Mouse (Mus musculus) splenic B cell, adult 2 months (primary cell): ENCODE results near the gene Hmg20b.
A peak's percentile ranks its signal among the peaks of the same experiment; 100 is the strongest.

Experiments
- DNase-seq: peaks from one replicate; pipeline ENCODE4 v3.0.0-alpha.2; 2011; ENCODE audit warnings: low read depth, low spot score
- H3K27me3 ChIP-seq: 2 replicates; pipeline ENCODE4 v1.6.1; 2012; ENCODE audit warnings: mild to moderate bottlenecking, low read length, moderate library complexity, mixed read lengths; ENCODE audit not compliant: control insufficient read depth, poor library complexity, insufficient read depth, severe bottlenecking
- H3K36me3 ChIP-seq: 2 replicates; pipeline ENCODE4 v1.6.1; 2012; ENCODE audit warnings: mild to moderate bottlenecking, low read length, moderate library complexity, mixed read lengths; ENCODE audit not compliant: control insufficient read depth, poor library complexity, insufficient read depth, severe bottlenecking

The Hmg20b gene

GRCm38 (mm10) chr10:81351678-81352291 is 1.5 kb upstream of the Hmg20b start:
- H3K36me3 ChIP-seq = no peaks in the 10 kb centered on the region; the same call in 1 of the 2 replicates
- no peaks in the 10 kb centered on the region for H3K27me3 ChIP-seq
- peak; percentile 59 for DNase-seq

DNA sequence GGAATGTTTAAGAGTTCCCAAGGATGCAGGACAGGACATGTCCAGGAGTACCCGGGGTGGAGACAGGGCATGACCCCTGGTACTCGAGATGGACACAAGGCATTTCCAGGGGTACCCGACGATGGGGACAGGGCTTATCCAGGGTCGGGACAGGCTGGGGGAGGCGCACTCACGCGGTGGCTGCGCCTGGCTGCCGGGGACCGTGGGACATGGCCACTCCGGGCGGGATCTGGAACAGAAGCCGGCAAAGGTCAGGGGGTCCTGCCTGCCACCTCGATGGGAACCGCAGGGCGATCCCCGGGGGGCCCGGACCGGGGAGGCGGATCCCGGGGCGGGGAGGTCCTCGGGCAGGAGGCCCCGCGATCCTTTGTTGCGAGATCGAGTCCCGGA is 324 bp downstream of the Hmg20b start:
- no peak for DNase-seq
- Histone ChIP-seq H3K27me3 (no peaks in the 10 kb centered on the region), H3K36me3 (no peaks in the 10 kb centered on the region; the same call in 1 of the 2 replicates)

- peak; percentile 38 for DNase-seq
These were observed 1.1 kb downstream of the Hmg20b start for GRCm38 (mm10) chr10:81349146-81349545.

DNA sequence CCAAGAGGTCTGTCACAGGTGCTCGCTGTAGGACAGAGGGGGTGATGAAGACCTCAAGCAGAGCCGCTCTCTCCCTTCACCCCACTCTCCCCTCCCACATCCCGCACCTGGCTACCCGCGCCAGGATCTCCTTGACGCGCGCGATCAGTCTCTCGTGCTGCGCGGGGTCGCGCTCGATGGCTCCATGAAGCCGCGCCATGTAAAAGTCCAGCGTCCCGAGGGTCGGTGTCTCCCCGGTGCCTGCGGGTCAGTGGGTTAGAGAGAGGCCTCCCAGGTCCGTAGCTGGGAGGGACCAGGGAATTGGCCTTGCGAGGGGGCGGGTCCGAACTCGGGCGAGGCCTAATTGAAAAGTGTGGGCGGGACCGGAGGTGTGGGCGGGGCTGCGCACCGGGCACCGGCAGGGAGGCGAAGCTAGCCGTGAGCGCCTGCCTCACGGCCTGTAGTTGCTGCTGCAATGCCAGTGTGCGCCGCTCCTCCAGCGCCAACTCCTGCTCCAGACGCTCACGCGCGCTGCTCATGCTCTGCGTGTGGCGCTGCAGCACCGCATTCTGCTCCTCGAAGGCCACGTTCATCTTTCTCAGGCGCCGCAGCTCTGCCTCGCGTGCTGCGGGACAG is 3.7 kb downstream of the Hmg20b start:
- DNase-seq = peak; percentile 80
- no peaks in the 10 kb centered on the region for H3K27me3 ChIP-seq
- no peaks in the 10 kb centered on the region; the same call in 1 of the 2 replicates for H3K36me3 ChIP-seq

More at GRCm38 (mm10) chr10:81349146-81349545, 1.1 kb downstream of the Hmg20b start:
- no peaks in the 10 kb centered on the region; the same call in 1 of the 2 replicates for H3K36me3 ChIP-seq
- H3K27me3 ChIP-seq = no peaks in the 10 kb centered on the region

DNA sequence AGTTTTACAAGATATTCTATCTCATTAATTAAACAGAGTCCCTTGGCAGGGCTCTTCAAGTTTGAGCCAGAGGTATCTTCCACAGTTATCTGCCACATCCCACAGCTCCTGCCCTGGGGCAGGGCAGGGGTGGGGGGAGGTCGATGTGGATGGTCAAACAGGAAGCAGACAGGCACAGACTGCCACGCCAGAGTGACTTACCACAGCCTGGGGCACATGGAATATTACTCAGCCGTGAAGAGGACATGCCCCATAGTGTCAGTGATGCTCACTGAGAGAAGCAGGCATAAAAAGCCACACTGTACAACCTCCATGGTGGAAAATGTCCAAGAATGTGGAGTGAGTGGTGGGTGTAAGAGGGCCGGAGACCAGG is 5.1 kb downstream of the Hmg20b start:
- no peaks in the 10 kb centered on the region for H3K27me3 ChIP-seq
- DNase-seq = peak; percentile 54
- no peaks in the 10 kb centered on the region; the same call in 1 of the 2 replicates for H3K36me3 ChIP-seq

DNA sequence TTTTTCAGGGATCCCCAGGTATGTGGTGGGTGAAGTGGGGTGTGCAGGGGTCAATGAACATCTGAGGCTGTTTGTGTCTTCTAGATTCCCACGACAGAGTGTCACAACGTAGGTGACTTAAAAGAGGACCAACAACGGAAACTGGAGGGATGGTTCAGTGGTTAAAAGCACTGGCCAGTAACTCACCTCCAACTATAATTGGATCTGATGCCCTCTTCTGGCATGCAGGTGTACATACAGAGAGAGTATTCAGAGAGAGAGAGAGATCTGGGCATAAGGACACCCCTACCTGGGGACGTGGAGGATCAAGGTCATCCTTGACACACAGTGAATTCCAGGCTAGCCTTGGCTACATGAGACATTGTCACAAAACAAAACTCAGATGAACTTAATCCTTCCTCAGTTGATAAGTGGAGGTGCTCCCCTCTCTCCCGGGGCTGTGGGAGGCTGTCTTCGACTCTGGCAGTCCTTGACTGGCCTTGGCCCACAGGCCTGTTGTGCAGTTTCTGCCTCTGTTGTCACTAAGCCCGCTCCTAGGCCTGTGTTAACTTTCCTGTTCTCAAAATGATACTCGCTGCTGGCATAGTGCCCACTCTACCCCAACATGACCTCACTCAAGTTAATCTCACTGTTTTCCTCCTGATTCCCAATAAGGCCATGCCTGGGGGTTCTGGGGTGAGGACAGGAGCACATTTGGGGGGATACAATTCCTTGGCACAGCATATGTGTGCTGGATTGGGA is 5.7 kb downstream of the Hmg20b start:
- Histone ChIP-seq H3K36me3 (no peaks in the 10 kb centered on the region; the same call in 1 of the 2 replicates), H3K27me3 (no peaks in the 10 kb centered on the region)
- DNase-seq = peak; percentile 79

DNA sequence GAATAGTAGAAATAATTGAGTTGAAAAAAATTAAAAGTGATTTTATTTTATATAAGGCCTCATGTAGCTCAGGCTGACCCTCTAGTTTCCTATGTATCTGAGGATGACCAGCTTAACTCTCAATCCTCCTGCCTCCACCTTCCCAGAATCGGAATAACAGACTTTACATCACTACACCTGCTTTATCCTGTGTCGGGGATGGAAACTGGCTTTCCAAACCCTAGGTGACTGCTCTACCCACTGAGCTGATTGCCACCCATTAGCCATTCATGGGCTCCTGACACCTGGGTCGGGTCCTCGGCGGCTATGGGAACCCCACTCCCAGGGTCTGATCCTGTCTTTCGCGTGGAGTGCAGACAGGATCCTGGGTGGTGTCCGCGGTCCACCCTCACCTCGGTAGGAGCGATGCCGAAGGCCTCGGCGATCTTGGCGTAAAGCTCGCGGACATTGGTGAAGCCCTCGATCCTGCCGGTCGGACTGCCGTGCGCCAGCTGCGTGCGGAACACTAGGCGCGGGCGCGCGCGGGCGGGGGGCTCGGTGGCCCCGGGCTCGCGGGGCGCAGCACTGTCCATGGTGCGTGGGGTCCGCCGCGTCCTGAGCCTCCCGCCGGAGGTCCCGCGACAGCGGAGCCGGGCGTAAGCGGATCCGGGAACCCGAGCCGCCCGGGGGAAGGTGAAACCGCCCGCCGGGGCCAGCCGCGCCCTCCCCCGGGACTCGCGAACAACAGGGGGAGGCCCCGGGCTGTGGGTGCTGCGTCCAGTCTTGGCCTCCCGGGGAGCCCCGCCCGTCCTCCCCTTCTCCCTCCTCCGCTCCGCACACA is 7.4 kb downstream of the Hmg20b start, which contains the start of gene Gipc3:
Gene Gipc3, minus strand, starts transcription at position 581 of the 820 bp plus-strand sequence.
- H3K36me3 ChIP-seq = no peaks in the 10 kb centered on the region; the same call in 1 of the 2 replicates
- no peaks in the 10 kb centered on the region for H3K27me3 ChIP-seq
- peak; percentile 50 for DNase-seq

DNA sequence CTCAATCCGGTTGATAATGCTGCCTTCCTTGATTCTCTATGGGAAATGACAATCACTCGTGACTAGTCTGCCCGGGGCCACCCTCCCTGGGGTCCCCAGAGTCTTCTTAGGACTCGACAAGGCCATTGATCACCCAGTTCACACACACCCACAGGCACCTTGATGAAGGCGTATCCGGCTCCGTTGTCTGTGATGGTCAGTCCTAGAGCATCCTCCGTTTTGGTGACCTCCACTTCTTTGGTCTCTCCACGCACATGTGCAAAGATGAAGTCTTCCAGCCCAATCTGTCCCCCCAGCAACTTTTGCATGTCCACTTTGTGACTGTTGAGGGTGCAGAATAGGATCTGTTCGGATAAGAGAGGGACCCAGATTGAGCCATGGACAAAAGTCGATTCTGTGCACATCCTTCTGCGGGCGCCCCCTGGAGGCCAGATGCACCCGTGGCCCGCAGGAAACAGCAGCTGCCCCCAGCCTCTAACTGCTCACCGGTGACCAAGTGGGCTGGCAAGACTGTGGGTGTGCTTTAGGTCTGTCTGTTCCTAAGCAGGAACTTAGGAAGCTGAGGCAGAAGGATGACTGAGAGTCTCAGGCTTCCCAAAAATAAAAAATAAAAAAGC is 8.8 kb downstream of the Hmg20b start:
- Histone ChIP-seq H3K36me3 (no peaks in the 10 kb centered on the region), H3K27me3 (no peaks in the 10 kb centered on the region)
- peak; percentile 78 for DNase-seq

DNA sequence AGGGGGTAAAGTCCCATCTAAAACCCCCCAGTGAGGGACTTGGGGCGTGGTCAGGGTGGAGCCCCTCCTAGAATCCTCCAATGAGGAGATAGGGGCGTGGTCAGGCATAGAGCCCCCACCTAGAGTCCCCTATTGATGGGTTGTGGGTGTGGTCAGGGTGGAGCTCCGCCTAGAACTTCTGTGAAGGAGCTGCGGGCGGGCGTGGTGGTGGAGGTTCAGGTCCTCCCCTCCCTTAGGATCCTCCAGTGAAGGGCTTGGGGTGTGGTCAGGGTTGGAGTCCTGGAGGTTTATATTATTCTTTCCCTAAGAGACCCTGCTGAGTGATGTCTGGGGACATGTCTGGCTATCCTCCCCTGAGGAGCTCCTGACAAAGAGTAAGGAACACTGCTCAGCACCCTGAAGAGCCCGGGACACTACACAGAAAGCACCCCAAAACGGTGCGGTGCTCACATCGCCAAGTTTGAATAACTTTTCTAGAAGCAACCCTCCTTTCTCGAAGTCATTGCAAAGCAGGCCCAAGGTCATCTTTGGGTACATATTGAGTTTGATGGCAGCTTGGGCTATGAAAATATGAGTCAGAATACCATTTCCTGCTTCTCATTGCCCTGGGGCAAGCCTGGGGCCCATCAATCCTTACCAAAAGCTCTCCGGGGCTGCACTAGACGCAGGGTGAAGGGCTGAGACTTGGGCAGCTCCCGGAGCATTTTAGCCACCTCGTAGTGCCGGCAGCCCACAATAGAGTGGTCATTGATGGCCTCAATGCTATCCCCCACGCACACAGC is 9.5 kb downstream of the Hmg20b start:
- no peaks in the 10 kb centered on the region for H3K36me3 ChIP-seq
- no peak for DNase-seq

DNA sequence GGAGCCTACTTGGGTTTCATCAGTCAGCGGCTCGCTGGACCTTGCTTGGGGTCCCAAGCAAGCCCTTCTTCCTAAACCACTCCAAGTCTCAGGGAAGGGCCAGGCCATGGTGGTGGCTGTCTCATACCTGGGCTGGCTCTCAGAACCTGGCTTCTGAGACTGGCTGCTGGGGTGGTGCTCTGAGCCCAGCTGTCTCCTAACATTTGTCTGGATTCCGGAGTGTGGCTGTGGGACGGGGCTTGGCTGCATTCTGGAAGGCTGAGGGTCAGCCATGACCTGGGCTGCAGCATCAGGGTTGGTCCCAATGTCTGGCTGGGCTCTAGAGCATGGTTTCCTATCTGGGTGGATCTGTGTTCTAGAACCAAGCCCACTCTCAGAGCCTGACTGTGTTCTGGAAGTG is 13.7 kb downstream of the Hmg20b start:
- H3K27me3 ChIP-seq = no peaks in the 10 kb centered on the region

More for the DNA sequence above, 9.5 kb downstream of the Hmg20b start:
- H3K27me3 ChIP-seq = no peaks in the 10 kb centered on the region

DNA sequence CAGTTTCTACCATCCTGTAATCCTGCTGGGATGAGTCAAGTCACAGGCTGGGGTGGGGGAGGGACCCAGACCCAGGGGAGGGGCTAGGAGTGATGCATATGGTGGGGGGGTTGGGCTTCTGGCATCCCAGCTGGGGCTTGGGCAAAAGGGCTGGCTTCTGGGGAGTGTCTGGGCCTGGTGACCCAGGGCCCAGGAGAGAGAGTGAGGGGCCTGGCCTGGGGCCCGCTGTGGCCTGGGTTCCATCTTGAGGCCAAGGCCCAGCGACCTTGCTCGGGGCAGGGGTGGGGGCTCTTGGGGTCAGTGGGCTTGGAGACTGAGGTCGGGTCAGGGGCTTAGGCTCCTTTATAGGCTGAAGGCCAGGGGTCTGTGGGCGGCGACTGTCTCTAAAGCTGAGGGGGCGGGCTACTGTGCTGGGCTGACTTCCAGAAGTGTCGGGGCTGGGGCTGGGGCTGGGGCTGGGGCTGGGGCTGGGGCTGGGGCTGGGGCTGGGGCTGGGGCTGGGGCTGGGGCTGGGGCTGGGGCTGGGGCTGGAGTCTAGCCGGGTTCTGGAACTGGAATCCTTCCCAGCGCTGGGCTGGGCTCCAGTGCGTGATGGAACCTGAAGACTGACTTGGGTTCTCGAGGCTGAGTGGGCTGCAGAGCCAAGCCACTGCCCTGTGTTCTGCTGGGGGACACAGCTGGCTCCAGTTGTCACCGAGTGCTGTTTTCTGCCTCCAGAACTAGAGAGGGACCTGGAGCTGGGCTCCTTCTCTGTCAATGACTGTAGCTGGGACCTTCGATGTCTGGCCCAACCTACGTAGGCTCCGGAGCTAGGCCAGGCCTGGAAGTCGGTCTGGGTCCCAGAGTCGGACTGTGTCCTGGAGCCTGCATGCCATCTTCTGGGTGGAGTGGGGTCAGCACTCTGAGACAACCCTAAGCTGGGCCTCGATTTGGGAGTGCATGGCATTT is 14.6 kb downstream of the Hmg20b start:
- DNase-seq = no peak
- H3K36me3 ChIP-seq = no peaks in the 10 kb centered on the region
- no peaks in the 10 kb centered on the region for H3K27me3 ChIP-seq

More for the DNA sequence above, 13.7 kb downstream of the Hmg20b start:
- DNase-seq = no peak
- no peaks in the 10 kb centered on the region for H3K36me3 ChIP-seq

GRCm38 (mm10) chr10:81334324-81334723 is 16.0 kb downstream of the Hmg20b start:
- DNase-seq = no peak
- Histone ChIP-seq H3K36me3 (no peaks in the 10 kb centered on the region), H3K27me3 (no peaks in the 10 kb centered on the region)

DNA sequence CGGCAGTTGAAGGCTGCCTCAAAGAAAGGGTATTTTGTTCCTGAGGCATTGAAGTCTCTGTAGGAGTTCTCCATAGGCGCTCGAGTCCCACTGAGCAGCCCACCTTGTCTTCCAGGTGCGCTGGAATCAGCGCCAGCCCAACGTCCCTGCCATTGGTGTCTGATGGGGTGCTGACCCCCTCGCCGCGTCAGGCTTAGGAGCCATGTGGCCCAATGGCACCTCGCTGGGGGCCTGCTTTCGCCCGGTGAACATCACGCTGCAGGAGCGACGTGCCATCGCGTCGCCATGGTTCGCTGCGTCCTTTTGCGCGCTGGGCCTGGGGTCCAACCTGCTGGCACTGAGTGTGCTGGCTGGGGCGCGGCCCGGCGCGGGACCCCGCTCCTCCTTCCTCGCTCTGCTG is 18.0 kb downstream of the Hmg20b start:
- DNase-seq = no peak
- H3K36me3 ChIP-seq = no peaks in the 10 kb centered on the region
- no peaks in the 10 kb centered on the region for H3K27me3 ChIP-seq
